Mouse (Mus musculus) spleen, embryonic (tissue): ENCODE measurements at regions not wholly inside any gene's neighbourhood (a gene's known extent, or its start where the extent isn't known, plus 50 kb on each side); places are given as distances from the start of the nearest gene placed in this dataset.
"Not testable (repeated sequence)": the region's sequence is repeated elsewhere in the genome, so short reads cannot be mapped to it uniquely, and the experiment has no call there.

ENCODE experiments used
- CTCF ChIA-PET: fragments of 350-600 bp; sonication (Branson Sonifier 250); formaldehyde crosslinking; loops from one replicate; lab custom pipeline; 2022; lab: Charles Lee

GRCm38 (mm10) chr13:107781221-107781620 lies 263.0 kb upstream of the Smim15 start:
- CTCF ChIA-PET = interaction anchor here (0.6 kb wide), 1 partner anchor 14 kb away, joined by 3 read pairs; no protein-coding TSS in a partner anchor

- CTCF ChIA-PET = interaction anchor here (0.7 kb wide), 1 partner anchor 674 kb away, joined by 3 read pairs; no protein-coding TSS in a partner anchor
Observed at GRCm38 (mm10) chr13:107779591-107779990, 264.7 kb upstream of the Smim15 start.

- CTCF ChIA-PET = not testable (repeated sequence)
Observed at GRCm38 (mm10) chr13:107774499-107774898, 269.7 kb upstream of the Smim15 start.

GRCm38 (mm10) chr13:107767262-107767624 lies 277.0 kb upstream of the Smim15 start:
- CTCF ChIA-PET = no interaction called here

GRCm38 (mm10) chr13:107766397-107767261 lies 277.6 kb upstream of the Smim15 start:
- CTCF ChIA-PET = no interaction called here

GRCm38 (mm10) chr13:107763911-107764310 lies 280.3 kb upstream of the Smim15 start:
- CTCF ChIA-PET = interaction anchor here (0.5 kb wide), 1 partner anchor 65 kb away, joined by 8 read pairs; no protein-coding TSS in a partner anchor

GRCm38 (mm10) chr13:107760511-107760910 lies 283.7 kb upstream of the Smim15 start:
- CTCF ChIA-PET = no interaction called here

GRCm38 (mm10) chr13:107758327-107759095 lies 285.7 kb upstream of the Smim15 start:
- CTCF ChIA-PET = no interaction called here

GRCm38 (mm10) chr13:107752745-107753144 lies 291.5 kb upstream of the Smim15 start:
- CTCF ChIA-PET = no interaction called here

GRCm38 (mm10) chr13:107743464-107744218 lies 300.6 kb upstream of the Smim15 start:
- CTCF ChIA-PET = no interaction called here

GRCm38 (mm10) chr13:107736581-107736980 lies 307.7 kb upstream of the Smim15 start:
- CTCF ChIA-PET = no interaction called here

- CTCF ChIA-PET = no interaction called here
Observed at GRCm38 (mm10) chr13:107734161-107734905, 309.9 kb upstream of the Smim15 start.

- CTCF ChIA-PET = no interaction called here
Observed at GRCm38 (mm10) chr13:107730976-107731375, 313.3 kb upstream of the Smim15 start.

GRCm38 (mm10) chr13:107726491-107726890 lies 317.8 kb upstream of the Smim15 start:
- CTCF ChIA-PET = no interaction called here

GRCm38 (mm10) chr13:107721901-107722300 lies 322.3 kb upstream of the Smim15 start:
- CTCF ChIA-PET = no interaction called here

GRCm38 (mm10) chr13:107720874-107721574 lies 323.2 kb upstream of the Smim15 start:
- CTCF ChIA-PET = no interaction called here

GRCm38 (mm10) chr13:107718973-107719620 lies 325.1 kb upstream of the Smim15 start:
- CTCF ChIA-PET = no interaction called here

GRCm38 (mm10) chr13:107715616-107716015 lies 328.6 kb upstream of the Smim15 start:
- CTCF ChIA-PET = no interaction called here

GRCm38 (mm10) chr13:107714001-107714400 lies 330.2 kb upstream of the Smim15 start:
- CTCF ChIA-PET = no interaction called here
